Mouse (Mus musculus): ENCODE data around the gene Tet1. TPM values are rescaled to one million over a fixed set of nuclear protein-coding genes. Genes with fewer than 3 reads are reported as not detected.

The Tet1 gene
- 28.6 TPM for total RNA-seq (2023)

DNA sequence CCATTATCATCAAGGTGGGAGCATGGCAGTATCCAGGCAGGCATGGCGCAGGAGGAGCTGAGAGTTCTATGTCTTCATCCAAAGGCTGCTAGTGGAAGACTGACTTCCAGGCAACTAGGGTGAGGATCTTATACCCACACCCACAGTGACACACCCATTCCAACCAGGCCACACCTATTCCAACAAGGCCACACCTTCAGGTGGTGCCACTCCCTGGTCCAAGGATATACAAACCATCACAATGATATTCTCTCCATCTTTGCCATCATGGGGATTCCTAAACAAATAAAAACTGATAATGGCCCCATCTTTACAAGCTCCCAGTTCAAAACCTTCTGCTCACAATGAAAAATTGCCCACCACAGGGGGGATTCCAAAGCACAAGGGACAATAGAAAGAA is at the start of gene Tet1:
Gene Tet1, minus strand, starts transcription at position 101 of the 400 bp plus-strand sequence.

DNA sequence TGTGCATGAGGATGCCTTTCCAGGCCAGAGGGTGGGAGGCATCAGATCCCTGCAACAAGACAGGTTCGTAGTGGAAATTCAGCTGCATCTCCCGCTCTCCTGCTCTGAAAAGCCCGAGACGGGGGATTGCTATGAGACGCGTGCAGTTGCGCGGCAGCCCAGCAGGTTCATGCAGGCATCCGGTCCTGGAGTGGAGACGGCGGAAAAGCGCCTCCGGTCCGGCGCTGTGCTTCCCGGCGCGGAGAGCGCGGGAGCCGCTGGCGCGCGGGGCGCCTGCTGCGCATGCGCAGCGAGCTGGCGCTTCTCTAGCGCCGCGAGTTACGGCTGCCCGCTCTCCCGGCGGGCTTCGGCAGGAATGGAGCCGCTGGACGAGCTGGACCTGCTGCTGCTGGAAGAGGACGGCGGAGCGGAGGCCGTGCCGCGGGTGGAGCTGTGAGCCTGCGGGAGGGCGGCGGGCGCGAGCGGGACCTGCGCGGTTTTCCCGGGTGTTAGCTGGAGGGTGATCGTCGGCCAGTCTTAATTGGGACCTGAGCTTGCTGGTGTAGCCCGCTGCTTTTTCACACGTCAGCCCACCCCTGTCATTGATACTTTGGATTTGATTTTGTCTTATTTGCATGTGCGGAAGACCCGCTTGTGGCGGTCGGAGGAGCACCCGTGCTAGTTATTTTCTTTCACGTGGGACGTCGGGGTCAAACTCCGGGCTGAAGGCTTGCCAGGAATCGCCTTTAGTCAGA is 38.1 kb upstream of the Tet1 start, which contains the start of gene Dna2:
Gene Dna2, plus strand, starts transcription at position 289 of the 734 bp plus-strand sequence.

GRCm38 (mm10) chr10:62919925-62920765 is 11.3 kb upstream of the Tet1 start, which contains the start of gene Slc25a16:
TSS of gene Slc25a16 (plus strand) at chr10:62920633.

DNA sequence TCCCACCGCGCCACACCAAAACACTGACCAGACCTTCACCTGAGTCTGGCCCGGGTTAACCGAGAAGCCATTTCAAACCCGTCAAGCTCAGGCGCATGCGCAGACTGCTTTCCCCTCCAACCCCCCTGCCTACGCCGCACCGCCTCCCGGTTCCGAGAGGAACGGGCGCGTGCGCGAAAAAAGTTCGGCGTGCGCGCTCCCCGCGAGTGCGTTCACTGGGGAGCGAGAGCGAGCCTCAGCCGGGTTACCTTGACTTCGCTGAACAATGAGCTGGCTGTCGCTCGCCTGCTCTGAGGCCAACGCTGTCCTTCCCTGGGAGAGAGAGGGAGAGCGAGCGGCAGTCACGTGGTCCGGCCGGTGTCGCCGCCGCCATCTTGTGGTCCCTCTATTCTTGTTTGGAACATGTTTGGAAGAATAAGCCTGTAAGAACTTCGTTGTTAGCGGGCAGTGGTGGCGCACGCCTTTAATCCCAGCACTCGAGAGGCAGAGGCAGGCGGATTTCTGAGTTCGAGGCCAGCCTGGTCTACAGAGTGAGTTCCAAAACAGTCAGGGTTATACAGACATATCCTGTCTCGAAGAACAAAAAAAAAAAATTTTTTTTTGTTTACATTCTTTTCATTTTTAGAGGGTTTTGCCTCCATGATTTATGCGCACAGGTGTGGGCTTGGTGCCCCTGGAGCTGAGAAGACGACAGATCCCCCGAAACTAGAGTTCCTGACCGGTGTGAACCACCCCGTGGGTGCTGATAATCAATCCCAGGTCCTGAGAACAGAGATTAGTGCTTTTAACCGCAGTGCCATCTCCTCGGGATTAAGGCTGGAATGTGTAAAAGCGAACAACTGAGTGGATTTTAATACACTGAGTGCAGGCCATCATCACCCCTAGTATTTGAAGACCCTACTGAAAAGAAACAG is 116.4 kb downstream of the Tet1 start, which contains the start of gene Ccar1:
Gene Ccar1, minus strand, starts transcription at position 110 of the 914 bp plus-strand sequence.

Other genes starting within 250 kb of the Tet1 start
- gene Stox1, start 182.9 kb downstream of the Tet1 start, total RNA-seq (2023), result 0.21 TPM
- 130 TPM for gene Ccar1, start 116.7 kb downstream of the Tet1 start, total RNA-seq (2023)
- gene Slc25a16, start 11.6 kb upstream of the Tet1 start, total RNA-seq (2023), result 9.8 TPM
- 0.53 TPM for gene Dna2, start 38.0 kb upstream of the Tet1 start, total RNA-seq (2023)
- gene Rufy2, start 71.2 kb upstream of the Tet1 start, total RNA-seq (2023), result 46.1 TPM
- 85.5 TPM for gene Hnrnph3, start 115.2 kb upstream of the Tet1 start, total RNA-seq (2023)
- 2.3 TPM for gene Pbld2, start 115.3 kb upstream of the Tet1 start, total RNA-seq (2023)
- gene Pbld1, start 151.2 kb upstream of the Tet1 start, total RNA-seq (2023), result not detected
- gene Atoh7, start 190.7 kb upstream of the Tet1 start, total RNA-seq (2023), result not detected

Data from CD4-positive naive resting alpha-beta T cell, adult 57 days (primary cell).